Mouse (Mus musculus): Measurements from ENCODE around the gene Sla2.

GRCm38 (mm10) chr2:156928606-156929005 is 41.6 kb upstream of the Sla2 start:
- TF ChIP-seq EP300 (IDR thresholded peaks at IDR 0.05; ENCODE audit: low read depth) (no peak), CTCF (IDR thresholded peaks at IDR 0.05; ENCODE audit: low read depth) (no peak)

Measured in liver, postnatal 0 days (tissue).